Mouse (Mus musculus): ENCODE results near the gene Ago1. TPM values are rescaled to one million over a fixed set of nuclear protein-coding genes. Genes with fewer than 3 reads are reported as not detected.

The Ago1 gene
- 13.3 and 13.8 TPM in 2 replicates for polyA plus RNA-seq (2014; fragmentation: Nextera tagmentation; extraction: Ambion mirVana)

GRCm38 (mm10) chr4:126468285-126468901, at the start of gene Ago1:
TSS of gene Ago1 (minus strand) at chr4:126468583.
- H3K9ac ChIP-seq (replicated peaks; ENCODE audit: low read depth, low read length): peak within 1 kb of the TSS; percentile 51
- H3K9me3 ChIP-seq (ENCODE audit: control insufficient read depth, low read depth, low read length): no peaks in the 10 kb centered on the region
- 1% methylated on average over 55 of the region's 55 CpGs for WGBS
- no peaks in the 10 kb centered on the region for H3K27me3 ChIP-seq (ENCODE audit: control insufficient read depth, insufficient read depth, low read length)
- H3K4me1 ChIP-seq (ENCODE audit: control insufficient read depth, insufficient read depth, low read length): peaks cover 34% of the 10 kb centered on the region
- H3K4me3 ChIP-seq (ENCODE audit: low read depth, low read length): peak within 1 kb of the TSS; percentile 62
- ATAC-seq (ENCODE audit: insufficient number of reproducible peaks, insufficient read depth, low FRiP score, low read depth): peak; percentile 80
- H3K27ac ChIP-seq (ENCODE audit: low read length): peak within 1 kb of the TSS; percentile 74
- no peaks in the 10 kb centered on the region for H3K36me3 ChIP-seq (ENCODE audit: control insufficient read depth, insufficient read depth, low read length)
- peak within 1 kb of the TSS; percentile 66 for H3K4me2 ChIP-seq (replicated peaks; ENCODE audit: low read depth, low read length)

GRCm38 (mm10) chr4:126512308-126513066, 44.1 kb upstream of the Ago1 start:
- no peaks in the 10 kb centered on the region for H3K36me3 ChIP-seq (ENCODE audit: control insufficient read depth, insufficient read depth, low read length)
- WGBS: 75% methylated on average over 6 of the region's 6 CpGs
- no peak overlapping the region for H3K27ac ChIP-seq (ENCODE audit: low read length)
- H3K4me2 ChIP-seq (replicated peaks; ENCODE audit: low read depth, low read length): no peak overlapping the region
- no peak overlapping the region for H3K9ac ChIP-seq (replicated peaks; ENCODE audit: low read depth, low read length)
- H3K4me1 ChIP-seq (ENCODE audit: control insufficient read depth, insufficient read depth, low read length): no peaks in the 10 kb centered on the region
- no peaks in the 10 kb centered on the region for H3K9me3 ChIP-seq (ENCODE audit: control insufficient read depth, low read depth, low read length)
- no peaks in the 10 kb centered on the region for H3K27me3 ChIP-seq (ENCODE audit: control insufficient read depth, insufficient read depth, low read length)
- no peak for ATAC-seq (ENCODE audit: insufficient number of reproducible peaks, insufficient read depth, low FRiP score, low read depth)
- no peak overlapping the region for H3K4me3 ChIP-seq (ENCODE audit: low read depth, low read length)

GRCm38 (mm10) chr4:126511013-126511412, 42.6 kb upstream of the Ago1 start:
- H3K27ac ChIP-seq (ENCODE audit: low read length): no peak overlapping the region

GRCm38 (mm10) chr4:126509072-126509471, 40.7 kb upstream of the Ago1 start:
- Histone ChIP-seq H3K4me3 (ENCODE audit: low read depth, low read length) (no peak overlapping the region), H3K4me2 (replicated peaks; ENCODE audit: low read depth, low read length) (no peak overlapping the region), H3K27me3 (ENCODE audit: control insufficient read depth, insufficient read depth, low read length) (no peaks in the 10 kb centered on the region), H3K9me3 (ENCODE audit: control insufficient read depth, low read depth, low read length) (no peaks in the 10 kb centered on the region), H3K4me1 (ENCODE audit: control insufficient read depth, insufficient read depth, low read length) (no peaks in the 10 kb centered on the region), H3K36me3 (ENCODE audit: control insufficient read depth, insufficient read depth, low read length) (no peaks in the 10 kb centered on the region; the same call in 1 of the 2 replicates), H3K27ac (ENCODE audit: low read length) (0 out of 2 replicates have a peak overlapping the region, but pooled peaks have one; percentile 22), H3K9ac (replicated peaks; ENCODE audit: low read depth, low read length) (no peak overlapping the region)
- 87% methylated on average over 2 of the region's 2 CpGs for whole genome bisulfite sequencing
- no peak for ATAC-seq (ENCODE audit: insufficient number of reproducible peaks, insufficient read depth, low FRiP score, low read depth)

More at GRCm38 (mm10) chr4:126511013-126511412, 42.6 kb upstream of the Ago1 start:
- no peak for ATAC-seq (ENCODE audit: insufficient number of reproducible peaks, insufficient read depth, low FRiP score, low read depth)
- H3K4me1 ChIP-seq (ENCODE audit: control insufficient read depth, insufficient read depth, low read length): no peaks in the 10 kb centered on the region
- H3K36me3 ChIP-seq (ENCODE audit: control insufficient read depth, insufficient read depth, low read length): no peaks in the 10 kb centered on the region; the same call in 1 of the 2 replicates
- H3K4me2 ChIP-seq (replicated peaks; ENCODE audit: low read depth, low read length): no peak overlapping the region
- H3K27me3 ChIP-seq (ENCODE audit: control insufficient read depth, insufficient read depth, low read length): no peaks in the 10 kb centered on the region
- WGBS: 84% methylated on average over 5 of the region's 5 CpGs
- H3K9me3 ChIP-seq (ENCODE audit: control insufficient read depth, low read depth, low read length): no peaks in the 10 kb centered on the region
- H3K4me3 ChIP-seq (ENCODE audit: low read depth, low read length): no peak overlapping the region
- no peak overlapping the region for H3K9ac ChIP-seq (replicated peaks; ENCODE audit: low read depth, low read length)

- 0 out of 2 replicates have a peak overlapping the region, but pooled peaks have one; percentile 33 for H3K27ac ChIP-seq (ENCODE audit: low read length)
- H3K9ac ChIP-seq (replicated peaks; ENCODE audit: low read depth, low read length): no peak overlapping the region
- H3K4me2 ChIP-seq (replicated peaks; ENCODE audit: low read depth, low read length): no peak overlapping the region
- H3K36me3 ChIP-seq (ENCODE audit: control insufficient read depth, insufficient read depth, low read length): no peaks in the 10 kb centered on the region; the same call in 1 of the 2 replicates
- H3K4me3 ChIP-seq (ENCODE audit: low read depth, low read length): no peak overlapping the region
- 66% methylated on average over 14 of the region's 14 CpGs for WGBS
- H3K9me3 ChIP-seq (ENCODE audit: control insufficient read depth, low read depth, low read length): no peaks in the 10 kb centered on the region
- no peaks in the 10 kb centered on the region for H3K4me1 ChIP-seq (ENCODE audit: control insufficient read depth, insufficient read depth, low read length)
- H3K27me3 ChIP-seq (ENCODE audit: control insufficient read depth, insufficient read depth, low read length): no peaks in the 10 kb centered on the region
- peak; percentile 63; the same call in 1 of the 2 replicates for ATAC-seq (ENCODE audit: insufficient number of reproducible peaks, insufficient read depth, low FRiP score, low read depth)
These were observed 39.9 kb upstream of the Ago1 start for GRCm38 (mm10) chr4:126508110-126508899.

GRCm38 (mm10) chr4:126502977-126503309, 34.6 kb upstream of the Ago1 start:
- no peaks in the 10 kb centered on the region for H3K9me3 ChIP-seq (ENCODE audit: control insufficient read depth, low read depth, low read length)
- no peak overlapping the region for H3K9ac ChIP-seq (replicated peaks; ENCODE audit: low read depth, low read length)
- H3K36me3 ChIP-seq (ENCODE audit: control insufficient read depth, insufficient read depth, low read length): no peaks in the 10 kb centered on the region; the same call in 1 of the 2 replicates
- H3K4me3 ChIP-seq (ENCODE audit: low read depth, low read length): no peak overlapping the region
- 48% methylated on average over 8 of the region's 8 CpGs for WGBS
- no peaks in the 10 kb centered on the region for H3K4me1 ChIP-seq (ENCODE audit: control insufficient read depth, insufficient read depth, low read length)
- no peak overlapping the region for H3K4me2 ChIP-seq (replicated peaks; ENCODE audit: low read depth, low read length)
- H3K27me3 ChIP-seq (ENCODE audit: control insufficient read depth, insufficient read depth, low read length): no peaks in the 10 kb centered on the region
- no peak overlapping the region for H3K27ac ChIP-seq (ENCODE audit: low read length)
- ATAC-seq (ENCODE audit: insufficient number of reproducible peaks, insufficient read depth, low FRiP score, low read depth): no peak

GRCm38 (mm10) chr4:126502141-126502976, 34.0 kb upstream of the Ago1 start:
- Histone ChIP-seq H3K4me2 (replicated peaks; ENCODE audit: low read depth, low read length) (no peak overlapping the region), H3K27me3 (ENCODE audit: control insufficient read depth, insufficient read depth, low read length) (no peaks in the 10 kb centered on the region), H3K9ac (replicated peaks; ENCODE audit: low read depth, low read length) (no peak overlapping the region), H3K36me3 (ENCODE audit: control insufficient read depth, insufficient read depth, low read length) (no peaks in the 10 kb centered on the region; the same call in 1 of the 2 replicates), H3K27ac (ENCODE audit: low read length) (no peak overlapping the region), H3K4me1 (ENCODE audit: control insufficient read depth, insufficient read depth, low read length) (no peaks in the 10 kb centered on the region), H3K4me3 (ENCODE audit: low read depth, low read length) (no peak overlapping the region), H3K9me3 (ENCODE audit: control insufficient read depth, low read depth, low read length) (no peaks in the 10 kb centered on the region)
- WGBS: 63% methylated on average over 6 of the region's 6 CpGs
- ATAC-seq (ENCODE audit: insufficient number of reproducible peaks, insufficient read depth, low FRiP score, low read depth): no peak

All from stomach, embryonic 14.5 days (tissue).